Mouse (Mus musculus) MEL (cell line): Measurements from ENCODE around the gene Olfr911-ps1. TPM values are rescaled to one million over a fixed set of nuclear protein-coding genes. Genes with fewer than 3 reads are reported as not detected.

Experiments
- DNase-seq: peaks from one replicate; pipeline ENCODE4 v3.0.0; 2011; ENCODE audit warnings: low read depth, low spot score
- H3K27ac ChIP-seq: 2 replicates; pipeline ENCODE4 v1.5.1; 2012; ENCODE audit warnings: low read depth, mild to moderate bottlenecking, control low read depth, low read length, moderate library complexity; ENCODE audit not compliant: control insufficient read depth
- H3K27me3 ChIP-seq, 2 experiments: fragments of 150-350 bp in 1 of 2; sonication (generic) in 1 of 2; 2 replicates each; pipeline ENCODE4 v1.6.1; 2012; ENCODE audit warnings: low read length in 2 of 2, mild to moderate bottlenecking in 2 of 2, improper control_type of control experiment in 1 of 2, moderate library complexity in 1 of 2; ENCODE audit not compliant: insufficient read depth in 2 of 2, control insufficient read depth in 1 of 2
- H3K36me3 ChIP-seq, 2 experiments: 2 replicates each; pipeline ENCODE4 v1.6.1; 2012 to 2014; ENCODE audit warnings: low read length in 2 of 2, improper control_type of control experiment in 1 of 2, inconsistent platforms in 1 of 2, mild to moderate bottlenecking in 1 of 2; ENCODE audit not compliant: insufficient read depth in 2 of 2, control insufficient read depth in 1 of 2
- H3K4me1 ChIP-seq, 2 experiments: fragments of 150-350 bp in 1 of 2; sonication (generic) in 1 of 2; 2 replicates each; pipeline ENCODE4 v1.6.1; 2012; ENCODE audit warnings: low read length in 2 of 2, improper control_type of control experiment in 1 of 2, mild to moderate bottlenecking in 1 of 2; ENCODE audit not compliant: insufficient read depth in 2 of 2, control insufficient read depth in 1 of 2
- H3K4me3 ChIP-seq, 2 experiments: fragments of 150-350 bp in 1 of 2; sonication (generic) in 1 of 2; 2 replicates each; pipeline ENCODE4 v1.5.1; 2012; ENCODE audit warnings: low read depth in 2 of 2, low read length in 2 of 2, mild to moderate bottlenecking in 2 of 2, moderate library complexity in 2 of 2, control low read depth in 1 of 2, improper control_type of control experiment in 1 of 2; ENCODE audit not compliant: control insufficient read depth in 1 of 2, insufficient read depth in 1 of 2
- H3K79me2 ChIP-seq: 2 replicates; pipeline ENCODE4 v1.6.1; 2012; ENCODE audit warnings: mild to moderate bottlenecking, low read length, moderate library complexity; ENCODE audit not compliant: control insufficient read depth, poor library complexity, insufficient read depth
- H3K9ac ChIP-seq: 2 replicates; pipeline ENCODE4 v1.6.1; 2012; ENCODE audit warnings: low read depth, mild to moderate bottlenecking, control low read depth, low read length, moderate library complexity; ENCODE audit not compliant: control insufficient read depth, poor library complexity, severe bottlenecking
- H3K9me3 ChIP-seq: fragments of 150-350 bp; sonication (generic); replicated peaks from 2 replicates; pipeline ENCODE4 v1.6.1; 2012; ENCODE audit warnings: mild to moderate bottlenecking, low read length, improper control_type of control experiment, moderate library complexity; ENCODE audit not compliant: insufficient read depth
- BHLHE40 ChIP-seq: IDR thresholded peaks from 2 replicates; pipeline ENCODE4 v1.6.1; 2012; ENCODE audit warnings: low read depth, mild to moderate bottlenecking, inconsistent platforms, low read length, improper control_type of control experiment, borderline replicate concordance
- CHD2 ChIP-seq: IDR thresholded peaks from 2 replicates; pipeline ENCODE4 v1.6.1; 2011; ENCODE audit warnings: low read length, improper control_type of control experiment
- CTCF ChIP-seq, 3 experiments: IDR thresholded peaks in 2 of 3; conservative IDR thresholded peaks in 1 of 3; 2 replicates each; pipeline ENCODE4 v1.5.1; 2011 to 2012; ENCODE audit warnings: low read length in 3 of 3, low read depth in 2 of 3, mild to moderate bottlenecking in 2 of 3, improper control_type of control experiment in 1 of 3, inconsistent platforms in 1 of 3, mixed read lengths in 1 of 3, moderate library complexity in 1 of 3; ENCODE audit not compliant: control insufficient read depth in 1 of 3, insufficient read depth in 1 of 3, poor library complexity in 1 of 3, severe bottlenecking in 1 of 3
- GABPA ChIP-seq: IDR thresholded peaks from 2 replicates; pipeline ENCODE4 v1.6.1; 2012; ENCODE audit warnings: low read depth, mild to moderate bottlenecking, inconsistent platforms, low read length, improper control_type of control experiment, moderate library complexity
- HCFC1 ChIP-seq: IDR thresholded peaks from 2 replicates; pipeline ENCODE4 v1.6.1; 2012; ENCODE audit warnings: low read depth, mild to moderate bottlenecking, inconsistent platforms, low read length, improper control_type of control experiment, moderate library complexity
- JUND ChIP-seq: IDR thresholded peaks from 2 replicates; pipeline ENCODE4 v1.6.1; 2011; ENCODE audit warnings: low read depth, mild to moderate bottlenecking, improper control_type of control experiment, low read length
- MAFK ChIP-seq: IDR thresholded peaks from 2 replicates; pipeline ENCODE4 v1.6.1; 2011; ENCODE audit warnings: low read depth, mild to moderate bottlenecking, low read length, improper control_type of control experiment, borderline replicate concordance
- MAX ChIP-seq: IDR thresholded peaks from 2 replicates; pipeline ENCODE4 v1.6.1; 2011; ENCODE audit warnings: low read length, improper control_type of control experiment
- MAZ ChIP-seq: IDR thresholded peaks from 2 replicates; pipeline ENCODE4 v1.6.1; 2012; ENCODE audit warnings: low read depth, mild to moderate bottlenecking, inconsistent platforms, low read length, improper control_type of control experiment
- MEF2A ChIP-seq: IDR thresholded peaks from 2 replicates; pipeline ENCODE4 v1.6.1; 2014; ENCODE audit warnings: low read depth, mild to moderate bottlenecking, inconsistent platforms, low read length, improper control_type of control experiment; ENCODE audit not compliant: poor library complexity, insufficient replicate concordance, severe bottlenecking; ENCODE audit errors: extremely low read depth
- MXI1 ChIP-seq: IDR thresholded peaks from 2 replicates; pipeline ENCODE4 v1.6.1; 2011; ENCODE audit warnings: mild to moderate bottlenecking, low read depth, low read length, improper control_type of control experiment
- MYC ChIP-seq: IDR thresholded peaks from 2 replicates; pipeline ENCODE4 v1.6.1; 2011; ENCODE audit warnings: low read depth, mild to moderate bottlenecking, low read length, improper control_type of control experiment, moderate library complexity
- NRF1 ChIP-seq: IDR thresholded peaks from 2 replicates; pipeline ENCODE4 v1.6.1; 2014; ENCODE audit warnings: low read depth, mild to moderate bottlenecking, inconsistent platforms, low read length, improper control_type of control experiment, moderate library complexity; ENCODE audit not compliant: poor library complexity, insufficient read depth, severe bottlenecking
- POLR2AphosphoS2 ChIP-seq: IDR thresholded peaks from 2 replicates; pipeline ENCODE4 v1.6.1; 2011; ENCODE audit warnings: low read length, improper control_type of control experiment
- RAD21 ChIP-seq: IDR thresholded peaks from 2 replicates; pipeline ENCODE4 v1.6.1; 2011; ENCODE audit warnings: mild to moderate bottlenecking, low read depth, low read length, improper control_type of control experiment
- RCOR1 ChIP-seq: IDR thresholded peaks from 2 replicates; pipeline ENCODE4 v1.6.1; 2012; ENCODE audit warnings: low read depth, mild to moderate bottlenecking, inconsistent platforms, low read length, improper control_type of control experiment
- SIN3A ChIP-seq: IDR thresholded peaks from 2 replicates; pipeline ENCODE4 v1.6.1; 2012; ENCODE audit warnings: low read length, improper control_type of control experiment, inconsistent platforms
- SMC3 ChIP-seq: IDR thresholded peaks from 2 replicates; pipeline ENCODE4 v1.6.1; 2011; ENCODE audit warnings: low read depth, low read length, improper control_type of control experiment
- TAL1 ChIP-seq: IDR thresholded peaks from 2 replicates; pipeline ENCODE4 v1.6.1; 2012; ENCODE audit warnings: mild to moderate bottlenecking, inconsistent platforms, low read length, moderate library complexity, mixed read lengths
- TBP ChIP-seq: IDR thresholded peaks from 2 replicates; pipeline ENCODE4 v1.8.0; 2011; ENCODE audit warnings: low read depth, low read length, improper control_type of control experiment
- TCF12 ChIP-seq: IDR thresholded peaks from 2 replicates; pipeline ENCODE4 v1.6.1; 2014; ENCODE audit warnings: low read depth, mild to moderate bottlenecking, inconsistent platforms, low read length, improper control_type of control experiment, moderate library complexity
- UBTF ChIP-seq: IDR thresholded peaks from 2 replicates; pipeline ENCODE4 v1.6.1; 2012; ENCODE audit warnings: low read depth, mild to moderate bottlenecking, inconsistent platforms, low read length, improper control_type of control experiment, moderate library complexity, borderline replicate concordance; ENCODE audit not compliant: insufficient read depth
- USF1 ChIP-seq: IDR thresholded peaks from 2 replicates; pipeline ENCODE4 v1.6.1; 2014; ENCODE audit warnings: low read depth, mild to moderate bottlenecking, inconsistent platforms, low read length, improper control_type of control experiment, moderate library complexity
- USF2 ChIP-seq, 2 experiments: IDR thresholded peaks; 2 replicates each; pipeline ENCODE4 v1.6.1; 2011 to 2012; ENCODE audit warnings: improper control_type of control experiment in 2 of 2, low read length in 2 of 2, borderline replicate concordance in 1 of 2, inconsistent platforms in 1 of 2, low read depth in 1 of 2, mild to moderate bottlenecking in 1 of 2; ENCODE audit not compliant: insufficient read depth in 1 of 2
- ZKSCAN1 ChIP-seq: IDR thresholded peaks from 2 replicates; pipeline ENCODE4 v1.6.1; 2012; ENCODE audit warnings: low read depth, mild to moderate bottlenecking, inconsistent platforms, low read length, improper control_type of control experiment, moderate library complexity
- ZMIZ1 ChIP-seq: IDR thresholded peaks from 2 replicates; pipeline ENCODE4 v1.6.1; 2012; ENCODE audit warnings: low read depth, mild to moderate bottlenecking, inconsistent platforms, low read length, improper control_type of control experiment, moderate library complexity
- polyA plus RNA-seq, 2 experiments: library from polyadenylated mRNA; stranded (reverse) in 1 of 2; unstranded in 1 of 2; fragments of >175 nt in 1 of 2; fragments of >200 nt in 1 of 2; gene quantifications; 2 replicates each; pipeline versions ENCODE4 v1.2.1 to v1.2.4; 2012; ENCODE audit warnings: low replicate concordance in 2 of 2, low read depth in 1 of 2; ENCODE audit not compliant: insufficient read length in 2 of 2, insufficient read depth in 1 of 2, missing spikeins in 1 of 2
- total RNA-seq: library from RNA; depleted of rRNA; stranded (reverse); fragments of 300-350 nt; gene quantifications from 2 replicates; pipeline ENCODE4 v1.2.3, GENCODE M21; 2012

Olfr911-ps1 gene
- total and polyA plus RNA-seq, 3 experiments, result not detected

- no peaks in the 10 kb centered on the region for H3K27me3 ChIP-seq
- no peaks in the 10 kb centered on the region for H3K4me1 ChIP-seq
- H3K9me3 ChIP-seq, result no peaks in the 10 kb centered on the region
- DNase-seq, result no peak
- H3K4me3 ChIP-seq, result no peak overlapping the region
- H3K9ac ChIP-seq, result no peak overlapping the region
- no peaks in the 10 kb centered on the region for H3K36me3 ChIP-seq
- no peaks in the 10 kb centered on the region for H3K79me2 ChIP-seq
- TF ChIP-seq MYC, result no peak
- TF ChIP-seq ZKSCAN1, result no peak
- no peak for TF ChIP-seq JUND
- no peak for TF ChIP-seq RAD21
- no peak for TF ChIP-seq SMC3
- TF ChIP-seq ZMIZ1, result no peak
- no peak for TF ChIP-seq SIN3A
- TF ChIP-seq POLR2AphosphoS2, result no peak
- TF ChIP-seq TCF12, result no peak
- TF ChIP-seq TBP, result no peak
- TF ChIP-seq BHLHE40, result no peak
- no peak for TF ChIP-seq NRF1
- TF ChIP-seq MXI1, result no peak
- no peak for TF ChIP-seq TAL1
- TF ChIP-seq HCFC1, result no peak
- TF ChIP-seq CTCF (IDR thresholded peaks at IDR 0.05 in 2 of 3, conservative IDR thresholded peaks at IDR 0.05 in 1 of 3; ENCODE audit: control insufficient read depth in 1 of 3, insufficient read depth in 1 of 3, low read depth in 2 of 3, low read length in 3 of 3, poor library complexity in 1 of 3, severe bottlenecking in 1 of 3), result no peak
- TF ChIP-seq GABPA, result no peak
- TF ChIP-seq MAX, result no peak
- no peak for TF ChIP-seq USF1
- H3K27ac ChIP-seq, result no peak overlapping the region
Observed at GRCm38 (mm10) chr9:38512353-38512752, 9.0 kb upstream of the Olfr911-ps1 start.

GRCm38 (mm10) chr9:38537549-38537948 lies 16.2 kb downstream of the Olfr911-ps1 start, which contains the start of gene Olfr910:
TSS of gene Olfr910 (plus strand) at chr9:38537849.
- DNase-seq, result no peak

More at GRCm38 (mm10) chr9:38537549-38537948, 16.2 kb downstream of the Olfr911-ps1 start, which contains the start of gene Olfr910:
- H3K79me2 ChIP-seq, result no peaks in the 10 kb centered on the region
- no peak within 1 kb of the TSS for H3K27ac ChIP-seq
- no peaks in the 10 kb centered on the region for H3K9me3 ChIP-seq
- H3K27me3 ChIP-seq, result no peaks in the 10 kb centered on the region
- H3K4me3 ChIP-seq, result no peak within 1 kb of the TSS
- no peak for TF ChIP-seq MXI1
- no peak for TF ChIP-seq UBTF
- TF ChIP-seq SMC3, result no peak
- no peak for TF ChIP-seq MYC
- TF ChIP-seq RAD21, result no peak
- no peak for TF ChIP-seq RCOR1
- no peak for TF ChIP-seq JUND
- TF ChIP-seq MEF2A, result no peak
- TF ChIP-seq MAZ, result no peak
- no peak for TF ChIP-seq HCFC1
- TF ChIP-seq CTCF (IDR thresholded peaks at IDR 0.05 in 2 of 3, conservative IDR thresholded peaks at IDR 0.05 in 1 of 3; ENCODE audit: control insufficient read depth in 1 of 3, insufficient read depth in 1 of 3, low read depth in 2 of 3, low read length in 3 of 3, poor library complexity in 1 of 3, severe bottlenecking in 1 of 3), result no peak
- TF ChIP-seq BHLHE40, result no peak
- TF ChIP-seq POLR2AphosphoS2, result no peak
- no peak for TF ChIP-seq USF2 (IDR thresholded peaks at IDR 0.05; ENCODE audit: borderline replicate concordance in 1 of 2, insufficient read depth in 1 of 2, low read depth in 1 of 2, low read length in 2 of 2)
- no peak for TF ChIP-seq MAFK
- TF ChIP-seq MAX, result no peak
- no peak for TF ChIP-seq CHD2
- no peak for TF ChIP-seq SIN3A
- H3K36me3 ChIP-seq, result no peaks in the 10 kb centered on the region
- H3K4me1 ChIP-seq, result no peaks in the 10 kb centered on the region
- no peak within 1 kb of the TSS for H3K9ac ChIP-seq
